Mouse (Mus musculus): Measurements from ENCODE around the gene Ifna2. TPM values are rescaled to one million over a fixed set of nuclear protein-coding genes. Genes with fewer than 3 reads are reported as not detected.
A peak's percentile ranks its signal among the peaks of the same experiment; 100 is the strongest.

The Ifna2 gene
- polyA plus RNA-seq (2015; fragmentation: Nextera tagmentation; extraction: Ambion mirVana): not detected in 2 replicates

GRCm38 (mm10) chr4:88683812-88684211 is at the start of gene Ifna2:
TSS of gene Ifna2 (minus strand) at chr4:88683912.
- ATAC-seq (ENCODE audit: low read depth): no peak

GRCm38 (mm10) chr4:88727324-88727723 is 43.6 kb upstream of the Ifna2 start:
- H3K4me2 ChIP-seq (ENCODE audit: low read depth, low read length): no peak overlapping the region
- ATAC-seq (ENCODE audit: low read depth): no peak
- no peak overlapping the region for H3K4me3 ChIP-seq (ENCODE audit: low read length)
- H3K36me3 ChIP-seq (ENCODE audit: control insufficient read depth, insufficient read depth, low read length): no peaks in the 10 kb centered on the region
- no peak overlapping the region for H3K9ac ChIP-seq (ENCODE audit: low read length)
- 3% methylated on average over 1 of the region's 1 CpGs for WGBS
- no peaks in the 10 kb centered on the region for H3K9me3 ChIP-seq (ENCODE audit: control insufficient read depth, low read length)
- H3K27me3 ChIP-seq (ENCODE audit: control insufficient read depth, insufficient read depth, low read depth, low read length): no peaks in the 10 kb centered on the region
- H3K4me1 ChIP-seq (replicated peaks; ENCODE audit: control insufficient read depth, insufficient read depth, low read length): no peaks in the 10 kb centered on the region
- no peak overlapping the region for H3K27ac ChIP-seq (ENCODE audit: low read length)

More at GRCm38 (mm10) chr4:88683812-88684211, at the start of gene Ifna2:
- Histone ChIP-seq H3K27me3 (ENCODE audit: control insufficient read depth, insufficient read depth, low read depth, low read length) (no peaks in the 10 kb centered on the region), H3K9me3 (ENCODE audit: control insufficient read depth, low read length) (no peaks in the 10 kb centered on the region), H3K36me3 (ENCODE audit: control insufficient read depth, insufficient read depth, low read length) (no peaks in the 10 kb centered on the region), H3K4me1 (replicated peaks; ENCODE audit: control insufficient read depth, insufficient read depth, low read length) (no peaks in the 10 kb centered on the region), H3K9ac (ENCODE audit: low read length) (no peak within 1 kb of the TSS), H3K4me2 (ENCODE audit: low read depth, low read length) (no peak within 1 kb of the TSS), H3K4me3 (ENCODE audit: low read length) (no peak within 1 kb of the TSS), H3K27ac (ENCODE audit: low read length) (no peak within 1 kb of the TSS)
- WGBS: 82% methylated on average over 1 of the region's 1 CpGs

- Histone ChIP-seq H3K4me2 (ENCODE audit: low read depth, low read length) (no peak overlapping the region), H3K9ac (ENCODE audit: low read length) (no peak overlapping the region), H3K36me3 (ENCODE audit: control insufficient read depth, insufficient read depth, low read length) (no peaks in the 10 kb centered on the region), H3K4me3 (ENCODE audit: low read length) (no peak overlapping the region), H3K27ac (ENCODE audit: low read length) (no peak overlapping the region), H3K27me3 (ENCODE audit: control insufficient read depth, insufficient read depth, low read depth, low read length) (no peaks in the 10 kb centered on the region), H3K9me3 (ENCODE audit: control insufficient read depth, low read length) (no peaks in the 10 kb centered on the region), H3K4me1 (replicated peaks; ENCODE audit: control insufficient read depth, insufficient read depth, low read length) (no peaks in the 10 kb centered on the region)
- no peak for ATAC-seq (ENCODE audit: low read depth)
- 69% methylated on average over 6 of the region's 6 CpGs for WGBS
Observed at GRCm38 (mm10) chr4:88726727-88727126, 43.0 kb upstream of the Ifna2 start.

DNA sequence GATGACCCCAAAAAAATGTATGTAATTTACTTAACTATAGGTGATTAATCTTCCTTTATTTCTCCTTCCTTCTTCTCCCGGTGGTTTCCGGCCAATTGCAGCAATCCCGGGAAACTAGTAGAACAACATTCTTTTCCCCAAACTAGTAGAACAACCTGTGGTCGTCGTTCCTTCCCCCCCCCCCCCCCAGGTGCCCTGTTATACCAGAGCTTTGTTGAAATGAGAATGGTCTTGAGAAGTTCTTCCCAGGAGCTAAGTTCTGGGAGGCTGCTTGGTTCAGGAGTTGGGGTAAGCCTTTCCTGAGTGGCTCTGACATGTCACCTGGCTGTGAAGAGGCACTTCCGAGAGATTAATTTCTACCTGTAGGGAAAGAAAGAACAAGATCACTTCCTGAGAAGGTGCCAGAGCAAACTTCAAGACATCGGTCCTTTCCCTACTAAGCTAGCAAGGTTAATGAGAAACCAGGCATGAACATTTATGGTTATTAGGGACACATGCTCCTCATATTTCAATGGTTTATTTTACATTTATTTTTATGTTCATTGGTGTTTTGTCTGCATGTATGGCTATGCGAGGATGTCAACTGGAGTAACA is 39.9 kb upstream of the Ifna2 start:
- Histone ChIP-seq H3K9me3 (ENCODE audit: control insufficient read depth, low read length) (no peaks in the 10 kb centered on the region), H3K27ac (ENCODE audit: low read length) (peak overlapping the region; percentile 86), H3K4me2 (ENCODE audit: low read depth, low read length) (no peak overlapping the region), H3K36me3 (ENCODE audit: control insufficient read depth, insufficient read depth, low read length) (peaks cover 7% of the 10 kb centered on the region), H3K4me3 (ENCODE audit: low read length) (no peak overlapping the region), H3K27me3 (ENCODE audit: control insufficient read depth, insufficient read depth, low read depth, low read length) (no peaks in the 10 kb centered on the region), H3K4me1 (replicated peaks; ENCODE audit: control insufficient read depth, insufficient read depth, low read length) (peaks cover 16% of the 10 kb centered on the region), H3K9ac (ENCODE audit: low read length) (no peak overlapping the region)
- peak; percentile 43 for ATAC-seq (ENCODE audit: low read depth)
- WGBS: 46% methylated on average over 8 of the region's 8 CpGs

DNA sequence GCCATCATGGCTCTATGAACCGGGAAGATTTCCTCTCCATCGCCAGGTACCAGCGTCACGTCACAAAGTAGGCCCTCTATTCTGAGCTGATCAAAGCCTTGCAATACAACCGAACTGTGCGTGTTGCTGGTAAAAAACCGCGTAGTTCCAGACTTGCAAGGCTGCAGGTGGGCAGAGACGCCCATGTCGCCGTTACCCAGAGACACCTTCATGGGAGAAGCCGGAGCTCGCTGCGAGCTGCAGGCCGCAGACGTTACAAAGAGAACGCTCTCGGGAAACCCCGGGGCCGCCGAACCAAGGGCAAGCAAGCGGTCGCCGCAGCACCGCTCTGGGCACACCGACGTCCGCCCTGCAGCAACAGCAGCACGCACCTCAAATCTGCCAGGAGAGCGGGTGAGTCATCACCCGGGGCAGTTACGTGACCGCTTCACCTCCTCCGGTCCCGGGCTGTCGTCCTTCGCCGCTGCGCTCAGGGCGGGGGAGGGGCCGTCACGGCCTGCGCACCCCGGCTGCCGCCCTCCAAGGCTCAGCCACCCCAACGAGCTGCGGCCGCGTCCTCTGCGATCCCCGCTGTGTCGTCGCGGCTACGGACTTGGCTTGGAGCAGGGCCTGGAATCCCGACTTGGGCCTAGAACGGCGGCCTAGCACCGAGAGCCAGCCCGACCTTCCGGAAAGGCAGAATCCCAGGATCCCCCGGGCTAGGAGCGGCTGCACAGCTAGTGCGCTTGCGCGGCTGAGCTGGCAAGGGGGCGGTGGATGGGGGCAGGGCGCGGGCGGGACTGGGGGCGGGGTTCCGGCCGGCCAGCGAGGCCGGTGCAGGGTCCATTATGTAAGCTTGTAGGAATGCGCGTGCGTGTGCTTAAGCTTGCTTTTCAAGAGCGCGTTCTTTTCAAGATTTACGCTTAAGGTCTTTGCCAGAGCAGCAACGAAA is 38.3 kb upstream of the Ifna2 start, which contains the start of the genes Gm26566 and Klhl9:
Gm26566 (plus strand) TSS at position 15 of the 931 bp plus-strand sequence.
Klhl9 (minus strand) TSS at position 675 of the 931 bp plus-strand sequence.
- Histone ChIP-seq H3K4me1 (replicated peaks; ENCODE audit: control insufficient read depth, insufficient read depth, low read length) (peaks cover 19% of the 10 kb centered on the region), H3K9ac (ENCODE audit: low read length) (peak within 1 kb of the TSS; percentile 99), H3K36me3 (ENCODE audit: control insufficient read depth, insufficient read depth, low read length) (peaks cover 9% of the 10 kb centered on the region), H3K27me3 (ENCODE audit: control insufficient read depth, insufficient read depth, low read depth, low read length) (no peaks in the 10 kb centered on the region), H3K4me3 (ENCODE audit: low read length) (peak within 1 kb of the TSS; percentile 96), H3K4me2 (ENCODE audit: low read depth, low read length) (peak within 1 kb of the TSS; percentile 59), H3K9me3 (ENCODE audit: control insufficient read depth, low read length) (no peaks in the 10 kb centered on the region), H3K27ac (ENCODE audit: low read length) (peak within 1 kb of the TSS; percentile 99)
- under 1% methylated on average over 78 of the region's 82 CpGs for WGBS
- peak; percentile 99 for ATAC-seq (ENCODE audit: low read depth)

- no peaks in the 10 kb centered on the region for H3K9me3 ChIP-seq (ENCODE audit: control insufficient read depth, low read length)
- no peak for ATAC-seq (ENCODE audit: low read depth)
- H3K4me2 ChIP-seq (ENCODE audit: low read depth, low read length): peak overlapping the region; percentile 61
- WGBS: 18% methylated on average over 1 of the region's 1 CpGs
- H3K4me1 ChIP-seq (replicated peaks; ENCODE audit: control insufficient read depth, insufficient read depth, low read length): peaks cover 23% of the 10 kb centered on the region
- H3K4me3 ChIP-seq (ENCODE audit: low read length): peak overlapping the region; percentile 40
- no peaks in the 10 kb centered on the region for H3K27me3 ChIP-seq (ENCODE audit: control insufficient read depth, insufficient read depth, low read depth, low read length)
- H3K9ac ChIP-seq (ENCODE audit: low read length): peak overlapping the region; percentile 37
- H3K36me3 ChIP-seq (ENCODE audit: control insufficient read depth, insufficient read depth, low read length): peaks cover 23% of the 10 kb centered on the region
- no peak overlapping the region; the same call in 1 of the 2 replicates for H3K27ac ChIP-seq (ENCODE audit: low read length)
Observed at GRCm38 (mm10) chr4:88718715-88719114, 35.0 kb upstream of the Ifna2 start.

DNA sequence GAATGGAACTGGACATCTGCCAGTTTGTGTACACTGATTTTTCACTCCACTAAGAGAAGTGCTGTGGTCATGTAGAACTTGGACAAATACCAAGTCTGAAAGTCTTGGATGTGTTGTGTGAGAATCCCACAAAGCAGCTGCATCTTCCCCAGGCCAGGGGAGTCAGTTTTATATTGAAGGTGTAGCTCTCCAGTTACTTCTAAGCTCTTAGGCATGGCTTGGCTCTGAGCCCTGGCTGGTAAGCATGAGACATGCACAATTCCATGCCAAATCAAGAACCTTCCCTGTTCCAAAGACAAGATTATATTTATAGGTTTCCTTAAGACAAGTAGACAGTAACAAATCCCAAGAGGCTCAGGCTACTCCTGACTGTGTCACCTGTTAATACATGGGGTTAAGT is 31.3 kb upstream of the Ifna2 start:
- ATAC-seq (ENCODE audit: low read depth): no peak; the same call in 1 of the 2 replicates
- peaks cover 20% of the 10 kb centered on the region for H3K36me3 ChIP-seq (ENCODE audit: control insufficient read depth, insufficient read depth, low read length)
- H3K27me3 ChIP-seq (ENCODE audit: control insufficient read depth, insufficient read depth, low read depth, low read length): no peaks in the 10 kb centered on the region

GRCm38 (mm10) chr4:88714281-88714680 is 30.6 kb upstream of the Ifna2 start:
- H3K36me3 ChIP-seq (ENCODE audit: control insufficient read depth, insufficient read depth, low read length): peaks cover 19% of the 10 kb centered on the region
- 81% methylated on average over 1 of the region's 1 CpGs for WGBS
- H3K4me1 ChIP-seq (replicated peaks; ENCODE audit: control insufficient read depth, insufficient read depth, low read length): peaks cover 12% of the 10 kb centered on the region
- no peak overlapping the region for H3K4me2 ChIP-seq (ENCODE audit: low read depth, low read length)
- no peak overlapping the region for H3K9ac ChIP-seq (ENCODE audit: low read length)
- H3K27me3 ChIP-seq (ENCODE audit: control insufficient read depth, insufficient read depth, low read depth, low read length): no peaks in the 10 kb centered on the region
- H3K4me3 ChIP-seq (ENCODE audit: low read length): no peak overlapping the region
- no peak for ATAC-seq (ENCODE audit: low read depth)
- no peaks in the 10 kb centered on the region for H3K9me3 ChIP-seq (ENCODE audit: control insufficient read depth, low read length)
- no peak overlapping the region for H3K27ac ChIP-seq (ENCODE audit: low read length)

More for the DNA sequence above, 31.3 kb upstream of the Ifna2 start:
- Histone ChIP-seq H3K4me1 (replicated peaks; ENCODE audit: control insufficient read depth, insufficient read depth, low read length) (peaks cover 14% of the 10 kb centered on the region), H3K4me3 (ENCODE audit: low read length) (no peak overlapping the region), H3K9me3 (ENCODE audit: control insufficient read depth, low read length) (no peaks in the 10 kb centered on the region), H3K27ac (ENCODE audit: low read length) (no peak overlapping the region), H3K4me2 (ENCODE audit: low read depth, low read length) (no peak overlapping the region), H3K9ac (ENCODE audit: low read length) (no peak overlapping the region)

- no peaks in the 10 kb centered on the region for H3K9me3 ChIP-seq (ENCODE audit: control insufficient read depth, low read length)
- H3K4me2 ChIP-seq (ENCODE audit: low read depth, low read length): no peak overlapping the region
- H3K9ac ChIP-seq (ENCODE audit: low read length): no peak overlapping the region
- H3K27ac ChIP-seq (ENCODE audit: low read length): no peak overlapping the region
- no peak for ATAC-seq (ENCODE audit: low read depth)
- WGBS: 79% methylated on average over 1 of the region's 1 CpGs
- H3K4me1 ChIP-seq (replicated peaks; ENCODE audit: control insufficient read depth, insufficient read depth, low read length): no peaks in the 10 kb centered on the region
- H3K27me3 ChIP-seq (ENCODE audit: control insufficient read depth, insufficient read depth, low read depth, low read length): no peaks in the 10 kb centered on the region
- H3K4me3 ChIP-seq (ENCODE audit: low read length): no peak overlapping the region
- no peaks in the 10 kb centered on the region for H3K36me3 ChIP-seq (ENCODE audit: control insufficient read depth, insufficient read depth, low read length)
Observed at GRCm38 (mm10) chr4:88707128-88707826, 23.6 kb upstream of the Ifna2 start.
